Mouse (Mus musculus): ENCODE data around the gene Rab3il1.
A peak's percentile ranks its signal among the peaks of the same experiment; 100 is the strongest.

Gene Rab3il1

DNA sequence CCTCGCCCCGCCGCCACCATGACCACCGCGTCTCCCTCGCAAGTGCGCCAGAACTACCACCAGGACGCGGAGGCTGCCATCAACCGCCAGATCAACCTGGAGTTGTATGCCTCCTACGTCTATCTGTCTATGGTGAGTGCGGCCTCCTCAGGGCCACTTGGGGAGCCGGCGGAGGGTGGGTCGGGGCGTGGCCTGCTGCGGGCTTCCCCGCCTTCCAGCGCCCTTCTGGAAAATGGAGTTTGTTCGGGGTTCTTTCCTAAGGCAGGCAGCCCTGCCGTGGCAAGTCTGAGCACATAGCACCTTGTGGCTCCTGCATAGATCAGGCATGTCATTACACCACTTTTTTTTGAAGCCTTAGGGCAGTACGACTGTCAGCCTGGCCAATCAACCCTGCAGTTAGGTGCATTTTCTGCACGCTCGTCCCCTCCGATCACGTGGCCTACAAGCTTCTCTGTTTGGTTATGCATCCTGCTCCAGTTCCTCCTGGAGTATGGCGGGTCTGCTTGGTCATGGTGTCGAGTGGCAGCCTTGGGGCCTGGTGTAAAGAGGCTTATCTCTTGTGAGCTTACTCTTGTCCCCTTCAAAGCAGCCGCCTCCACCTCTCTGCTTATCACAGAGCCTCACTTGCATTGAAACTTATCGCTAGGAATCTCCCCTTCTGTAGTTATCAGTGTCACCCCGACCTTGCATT, 18.5 kb upstream of the Rab3il1 start:
- DNase-seq (ENCODE audit: low read depth, low spot score) = peak; percentile 73

- DNase-seq (ENCODE audit: low read depth, low spot score) = no peak
These were observed 17.1 kb upstream of the Rab3il1 start for GRCm38 (mm10) chr19:9984111-9985055.

GRCm38 (mm10) chr19:9985190-9985899, 16.1 kb upstream of the Rab3il1 start:
- DNase-seq (ENCODE audit: low read depth, low spot score) = no peak

DNA sequence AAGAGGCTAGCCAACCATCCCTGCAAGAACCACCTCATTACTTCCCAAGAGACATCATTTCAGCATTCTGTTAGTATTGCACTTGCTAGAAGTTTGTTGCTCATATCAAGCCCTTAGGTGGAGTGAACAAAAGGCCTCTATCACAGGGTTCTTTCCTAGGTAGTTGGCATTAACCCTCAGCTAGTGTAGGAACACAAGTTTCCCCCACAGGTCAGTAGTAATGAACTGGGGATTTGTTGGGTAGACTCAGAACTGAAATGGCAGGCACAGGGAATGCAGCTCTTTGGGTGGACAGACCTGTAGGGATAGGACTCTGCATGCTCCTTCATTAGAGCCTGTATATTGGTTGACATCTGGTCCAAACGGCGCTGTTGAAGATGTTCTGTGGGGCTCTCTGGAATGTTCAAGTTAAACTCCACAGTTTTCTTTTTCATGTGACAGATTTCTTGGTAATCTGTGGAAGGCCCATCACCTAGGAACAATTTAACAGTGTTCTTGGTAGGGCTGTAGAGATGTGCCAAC, 15.5 kb upstream of the Rab3il1 start:
- no peak for DNase-seq (ENCODE audit: low read depth, low spot score)

- no peak for DNase-seq (ENCODE audit: low read depth, low spot score)
These were observed 14.3 kb upstream of the Rab3il1 start for GRCm38 (mm10) chr19:9987192-9987591.

DNA sequence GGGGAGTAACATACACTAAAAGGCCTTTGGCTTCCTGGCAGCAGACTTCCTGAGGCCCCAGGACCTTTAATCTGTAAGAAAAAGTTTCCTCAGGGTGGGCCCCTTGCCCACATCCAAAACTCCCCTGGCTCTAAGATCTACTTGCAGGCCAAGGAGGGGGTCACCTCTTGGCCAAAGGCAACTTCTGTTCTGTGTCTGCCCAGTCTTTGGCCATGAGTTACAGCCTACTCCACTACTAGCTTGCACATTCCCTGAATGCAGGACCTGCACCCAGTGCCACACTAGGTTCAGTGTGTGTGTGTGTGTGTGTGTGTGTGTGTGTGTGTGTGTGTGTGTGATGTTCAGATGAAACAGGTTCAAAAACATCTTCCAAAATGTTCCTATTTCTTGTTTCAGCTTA, 13.9 kb upstream of the Rab3il1 start:
- no peak for DNase-seq (ENCODE audit: low read depth, low spot score)

- no peak for DNase-seq (ENCODE audit: low read depth, low spot score)
These were observed 12.1 kb upstream of the Rab3il1 start for GRCm38 (mm10) chr19:9989171-9989883.

- DNase-seq (ENCODE audit: low read depth, low spot score) = no peak
These were observed 11.6 kb upstream of the Rab3il1 start for GRCm38 (mm10) chr19:9989884-9990256.

GRCm38 (mm10) chr19:9991304-9991703, 10.2 kb upstream of the Rab3il1 start:
- peak; percentile 69 for DNase-seq (ENCODE audit: low read depth, low spot score)

DNA sequence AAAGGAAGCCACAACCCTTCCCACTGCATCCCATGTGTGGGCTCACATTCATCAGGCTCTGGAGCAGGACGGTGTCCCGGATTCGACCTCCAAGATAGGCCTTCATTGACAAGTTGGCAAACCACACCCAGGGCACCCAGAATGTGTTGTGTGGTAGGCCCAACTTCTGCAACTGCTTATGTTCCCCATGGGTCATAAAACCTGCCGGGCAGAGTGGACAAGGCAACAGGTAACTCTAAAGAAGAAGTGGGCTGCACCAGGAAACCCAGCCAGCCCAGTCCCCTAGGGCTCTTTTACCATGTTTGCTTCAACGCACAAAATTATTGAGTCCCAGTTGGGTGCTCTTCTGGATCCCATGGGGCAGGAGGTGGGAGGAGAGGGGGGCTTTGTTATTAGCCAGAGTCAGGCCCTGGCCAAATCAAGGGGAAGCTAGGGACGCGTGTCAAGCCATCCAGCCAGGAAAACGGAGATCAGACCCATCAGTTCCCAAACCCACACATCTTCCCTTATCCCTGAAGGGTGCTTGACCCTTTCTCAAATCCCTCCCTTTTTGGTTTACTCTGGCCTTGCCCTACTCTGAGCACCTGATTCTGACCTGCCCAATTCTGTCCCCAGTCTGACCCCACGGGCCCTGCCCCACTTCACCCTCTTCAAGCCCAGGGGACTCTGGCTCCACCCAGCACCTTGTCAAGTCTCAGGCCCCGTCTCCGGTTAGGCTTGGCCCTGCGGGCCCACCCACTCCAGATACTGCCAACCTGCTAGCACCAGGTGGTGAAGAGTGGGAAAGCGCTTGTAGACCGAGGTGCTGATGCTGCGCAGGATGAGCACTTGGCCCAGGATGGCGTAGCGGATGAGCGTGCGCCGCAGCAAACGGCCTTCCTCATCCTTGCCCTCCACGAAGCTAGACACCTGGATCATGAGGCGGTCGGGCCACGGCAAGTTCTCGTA, 9.2 kb upstream of the Rab3il1 start:
- no peak for DNase-seq (ENCODE audit: low read depth, low spot score)

GRCm38 (mm10) chr19:9993036-9993656, 8.3 kb upstream of the Rab3il1 start:
- peak; percentile 81 for DNase-seq (ENCODE audit: low read depth, low spot score)

GRCm38 (mm10) chr19:9997204-9998062, 4.0 kb upstream of the Rab3il1 start:
- DNase-seq (ENCODE audit: low read depth, low spot score) = no peak

DNA sequence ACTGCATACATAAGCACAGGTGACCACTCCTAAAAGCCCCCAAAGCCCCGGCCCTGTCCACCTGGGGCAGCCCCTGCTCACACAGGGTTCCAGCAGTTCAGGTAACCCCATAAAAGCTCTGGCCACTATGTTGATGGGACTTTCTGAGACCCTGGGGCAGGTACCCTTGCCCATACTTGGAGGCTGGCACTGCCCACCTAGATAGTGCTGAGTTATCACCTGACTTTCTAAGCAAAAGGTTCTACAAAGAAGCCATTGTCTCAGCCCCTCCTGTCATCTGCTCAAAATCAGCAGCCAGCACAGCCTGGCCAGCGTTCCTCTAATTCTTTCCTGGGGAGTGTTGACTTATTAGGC, 3.4 kb upstream of the Rab3il1 start:
- DNase-seq (ENCODE audit: low read depth, low spot score) = no peak

GRCm38 (mm10) chr19:9998736-9999486, 2.6 kb upstream of the Rab3il1 start:
- DNase-seq (ENCODE audit: low read depth, low spot score) = no peak

DNA sequence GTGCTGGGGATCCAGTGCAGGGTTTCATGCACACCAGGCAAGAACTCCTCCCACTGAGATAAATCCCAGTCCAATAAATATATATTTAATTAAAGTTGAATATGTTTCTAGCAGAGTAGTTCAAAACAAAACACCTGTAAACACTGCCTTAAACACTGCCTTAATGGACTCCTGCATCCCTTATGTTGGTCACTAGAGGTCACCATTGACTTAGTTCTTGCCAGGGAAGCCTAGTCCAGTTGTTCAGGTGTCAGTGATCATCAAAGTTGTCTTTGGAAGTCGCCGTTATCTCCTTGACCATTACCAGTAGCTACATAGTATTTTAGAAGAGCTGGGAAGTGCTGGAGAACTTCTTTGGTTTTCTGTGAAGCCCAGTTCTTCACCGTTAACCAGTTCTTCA, 1.1 kb upstream of the Rab3il1 start:
- no peak for DNase-seq (ENCODE audit: low read depth, low spot score)

GRCm38 (mm10) chr19:10003696-10004095, 2.2 kb downstream of the Rab3il1 start:
- DNase-seq (ENCODE audit: low read depth, low spot score) = no peak

- no peak for DNase-seq (ENCODE audit: low read depth, low spot score)
These were observed 9.9 kb downstream of the Rab3il1 start for GRCm38 (mm10) chr19:10011408-10011807.

- DNase-seq (ENCODE audit: low read depth, low spot score) = peak; percentile 75
These were observed 11.4 kb downstream of the Rab3il1 start for GRCm38 (mm10) chr19:10012827-10013278.

Measured in skeletal muscle tissue, adult 2 months (tissue).